Mouse (Mus musculus) intestine, postnatal 0 days (tissue): ENCODE data around the gene Nmu. TPM values are rescaled to one million over a fixed set of nuclear protein-coding genes. Genes with fewer than 3 reads are reported as not detected.

Experiments used
- ATAC-seq: fragments of 200-750 bp; cut with Nextera tagmentation; 2 replicates; pipeline ENCODE4 v1.8.0; 2017; ENCODE audit warnings: mild to moderate bottlenecking, moderate TSS enrichment, moderate library complexity
- H3K27ac ChIP-seq: fragments of 300-500 bp; sonication (generic); 2 replicates; pipeline ENCODE4 v1.5.1; 2014; ENCODE audit warnings: mild to moderate bottlenecking, low read depth, low read length, moderate library complexity
- H3K27me3 ChIP-seq: fragments of 300-500 bp; sonication (generic); replicated peaks from 2 replicates; pipeline ENCODE4 v1.6.1; 2014; ENCODE audit warnings: low read length, mixed read lengths; ENCODE audit not compliant: control insufficient read depth, insufficient read depth
- H3K36me3 ChIP-seq: fragments of 300-500 bp; sonication (generic); 2 replicates; pipeline ENCODE4 v1.6.1; 2014; ENCODE audit warnings: mild to moderate bottlenecking, moderate library complexity; ENCODE audit not compliant: control insufficient read depth, insufficient read depth
- H3K4me1 ChIP-seq: fragments of 300-500 bp; sonication (generic); replicated peaks from 2 replicates; pipeline ENCODE4 v1.6.1; 2014; ENCODE audit warnings: antibody characterized with exemption, low read length, mixed read lengths; ENCODE audit not compliant: control insufficient read depth, insufficient read depth
- H3K4me2 ChIP-seq: fragments of 300-500 bp; sonication (generic); replicated peaks from 2 replicates; pipeline ENCODE4 v1.6.1; 2014; ENCODE audit warnings: low read depth, mild to moderate bottlenecking, moderate library complexity
- H3K4me3 ChIP-seq: fragments of 300-500 bp; sonication (generic); 2 replicates; pipeline ENCODE4 v1.5.1; 2014; ENCODE audit warnings: low read depth, low read length
- H3K9ac ChIP-seq: fragments of 300-500 bp; sonication (generic); 2 replicates; pipeline ENCODE4 v1.6.1; 2014; ENCODE audit warnings: mild to moderate bottlenecking, low read depth, low read length
- H3K9me3 ChIP-seq: fragments of 300-500 bp; sonication (generic); 2 replicates; pipeline ENCODE4 v1.6.1; 2016; ENCODE audit warnings: mixed run types; ENCODE audit not compliant: control insufficient read depth
- CTCF ChIP-seq: sonication (generic); IDR thresholded peaks from 2 replicates; pipeline ENCODE4 v1.5.1; 2016; ENCODE audit warnings: low read depth, mild to moderate bottlenecking, control low read depth, antibody characterized with exemption, moderate library complexity
- WGBS: fragments of 180-500 bp; shearing (Covaris S2); extraction: QIAGEN DNeasy Blood & Tissue Kit; methylation state at CpG from one replicate; pipeline ENCODE4 v1.1.7; 2014; 5-methylcytosine and 5-hydroxymethylcytosine counted together
- polyA plus RNA-seq: library from polyadenylated mRNA; unstranded; fragments of >200 nt; fragmentation: Nextera tagmentation; extraction: Ambion mirVana; gene quantifications from 2 replicates; pipeline ENCODE4 v1.2.1, GENCODE M21; 2015

Gene Nmu
- polyA plus RNA-seq, 1 experiment from 2014 or later = 5.8 TPM

DNA sequence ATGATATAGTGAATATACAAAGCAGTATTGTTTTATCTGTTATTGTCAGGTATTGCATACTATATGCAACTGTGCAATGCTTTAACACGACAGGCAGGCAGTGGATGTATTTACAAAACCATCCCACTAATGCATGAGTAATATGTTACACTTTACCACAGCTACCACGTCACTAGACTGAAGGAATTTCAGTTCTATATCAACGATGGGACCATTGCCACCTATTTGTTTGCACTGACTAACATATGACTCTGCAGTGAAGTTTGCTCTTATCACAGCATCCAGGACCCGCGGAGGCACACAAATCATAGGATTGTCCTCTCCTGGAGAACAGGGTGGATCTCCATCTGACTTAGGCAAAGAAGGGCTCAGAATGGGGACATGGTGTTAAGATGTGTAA, 18.2 kb upstream of the Nmu start:
- Histone ChIP-seq H3K27me3 (no peaks in the 10 kb centered on the region), H3K9ac (no peak overlapping the region), H3K9me3 (no peaks in the 10 kb centered on the region), H3K27ac (no peak overlapping the region), H3K4me2 (no peak overlapping the region), H3K4me1 (no peaks in the 10 kb centered on the region), H3K4me3 (no peak overlapping the region), H3K36me3 (no peaks in the 10 kb centered on the region)
- ATAC-seq = no peak
- WGBS = 62% methylated on average over 5 of the region's 5 CpGs
- TF ChIP-seq CTCF = no peak

DNA sequence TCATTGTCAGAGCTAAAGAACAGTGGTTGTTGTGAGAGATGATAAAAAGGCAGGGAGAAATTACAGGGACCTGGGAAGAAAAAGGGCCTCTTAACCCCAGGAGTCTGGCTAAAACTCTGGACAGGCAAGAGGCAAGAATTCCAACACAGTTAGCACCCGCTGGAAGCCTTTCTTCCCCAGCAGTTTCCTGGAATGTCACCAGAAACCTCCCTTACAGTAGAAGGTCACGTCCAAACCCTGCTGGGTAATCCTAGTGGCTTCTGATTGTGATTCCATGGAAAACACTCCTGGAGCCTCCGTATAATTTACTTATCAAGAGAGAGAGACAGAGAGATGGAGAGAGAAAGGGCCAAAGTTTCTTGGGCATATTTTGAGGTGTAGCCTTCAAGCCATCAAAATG, 15.6 kb upstream of the Nmu start:
- Histone ChIP-seq H3K27me3 (no peaks in the 10 kb centered on the region), H3K27ac (no peak overlapping the region), H3K9me3 (no peaks in the 10 kb centered on the region), H3K9ac (no peak overlapping the region), H3K4me1 (no peaks in the 10 kb centered on the region), H3K4me2 (no peak overlapping the region), H3K36me3 (no peaks in the 10 kb centered on the region), H3K4me3 (no peak overlapping the region)
- no peak for ATAC-seq
- TF ChIP-seq CTCF = no peak
- 57% methylated on average over 3 of the region's 3 CpGs for WGBS

DNA sequence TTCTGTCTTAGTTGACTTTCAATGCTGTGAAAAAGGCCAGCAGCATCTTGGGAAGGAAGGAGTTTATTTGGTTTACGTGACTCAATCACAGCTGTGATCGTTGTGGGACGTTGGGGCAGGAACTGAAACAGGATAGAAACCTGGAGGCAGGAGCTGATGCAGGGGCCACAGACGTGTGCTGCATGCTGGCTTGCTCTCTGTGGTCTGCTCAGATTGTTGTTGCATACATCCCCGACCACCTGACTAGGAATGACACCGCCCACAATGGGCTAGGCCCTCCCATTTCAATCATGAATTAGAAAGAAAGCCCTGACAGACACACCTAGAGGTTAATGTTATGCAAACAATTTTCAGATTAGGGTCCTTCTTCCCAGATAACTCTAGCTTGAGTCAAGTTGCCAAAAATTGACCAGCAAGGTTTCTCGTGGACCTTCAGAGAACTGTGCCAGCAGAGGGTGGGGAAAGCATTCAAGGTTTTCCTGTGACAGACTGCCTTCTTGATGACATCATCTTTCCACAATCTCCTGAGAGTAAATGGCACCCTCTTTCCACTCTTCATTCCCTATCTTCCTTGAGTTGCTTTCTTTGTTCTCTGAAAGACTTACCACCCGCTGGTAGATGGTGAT, 5.7 kb upstream of the Nmu start:
- Histone ChIP-seq H3K27me3 (peaks cover 2% of the 10 kb centered on the region; the same call in 1 of the 2 replicates), H3K36me3 (no peaks in the 10 kb centered on the region), H3K4me1 (no peaks in the 10 kb centered on the region), H3K9ac (no peak overlapping the region), H3K4me2 (no peak overlapping the region), H3K27ac (no peak overlapping the region), H3K4me3 (no peak overlapping the region), H3K9me3 (no peaks in the 10 kb centered on the region)
- WGBS = 66% methylated on average over 8 of the region's 8 CpGs
- TF ChIP-seq CTCF = no peak
- no peak for ATAC-seq

DNA sequence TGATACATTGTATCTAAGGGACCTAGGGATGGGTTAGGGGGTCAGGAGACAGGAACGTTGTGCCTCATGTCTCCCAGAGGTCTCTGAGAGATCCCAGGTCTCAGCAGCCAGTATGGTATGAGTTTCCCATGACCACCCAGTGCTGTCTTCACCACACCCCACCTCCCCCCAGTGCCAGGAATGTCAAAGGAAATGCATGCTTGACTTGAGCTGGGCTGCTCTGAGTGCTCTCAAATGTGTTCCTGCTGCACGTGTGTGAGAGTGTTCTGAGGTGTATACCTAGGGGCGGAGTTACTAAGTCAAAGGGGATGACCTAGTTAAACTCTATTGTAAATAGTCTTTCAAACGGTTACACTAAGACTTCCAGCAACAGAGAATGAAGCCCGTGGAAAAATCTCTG, 1.8 kb upstream of the Nmu start:
- 33% methylated on average over 5 of the region's 5 CpGs for WGBS
- ATAC-seq = no peak
- H3K4me3 ChIP-seq = no peak overlapping the region

DNA sequence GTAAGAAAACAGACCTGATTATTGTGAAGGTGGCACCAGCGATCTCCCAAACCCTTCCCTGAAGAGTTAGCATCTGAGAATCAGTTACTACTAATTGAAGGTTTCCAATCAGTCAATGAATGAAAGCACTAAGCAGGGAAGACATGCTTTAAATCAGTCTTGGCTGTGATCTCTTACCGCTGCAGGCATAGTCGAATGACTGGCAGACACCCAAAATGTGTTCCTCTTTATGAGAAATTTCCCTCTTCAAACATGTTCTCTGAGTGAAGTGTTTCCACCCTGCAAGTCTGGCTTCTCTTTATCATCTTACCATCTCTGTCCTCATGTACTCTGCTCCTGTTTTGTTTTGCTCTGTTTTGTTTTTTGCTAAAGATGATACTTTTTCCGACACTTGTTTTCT, 2.8 kb downstream of the Nmu start:
- Histone ChIP-seq H3K4me1 (no peaks in the 10 kb centered on the region), H3K4me3 (no peak overlapping the region), H3K27me3 (peaks cover 15% of the 10 kb centered on the region), H3K36me3 (no peaks in the 10 kb centered on the region), H3K27ac (no peak overlapping the region), H3K4me2 (no peak overlapping the region), H3K9me3 (no peaks in the 10 kb centered on the region), H3K9ac (no peak overlapping the region)
- ATAC-seq = no peak
- WGBS = 73% methylated on average over 4 of the region's 4 CpGs
- no peak for TF ChIP-seq CTCF

More for the DNA sequence above, 1.8 kb upstream of the Nmu start:
- TF ChIP-seq CTCF = peak; percentile 25
- Histone ChIP-seq H3K27ac (no peak overlapping the region), H3K36me3 (no peaks in the 10 kb centered on the region), H3K27me3 (peaks cover 15% of the 10 kb centered on the region), H3K4me1 (no peaks in the 10 kb centered on the region), H3K4me2 (no peak overlapping the region), H3K9ac (no peak overlapping the region), H3K9me3 (no peaks in the 10 kb centered on the region)

DNA sequence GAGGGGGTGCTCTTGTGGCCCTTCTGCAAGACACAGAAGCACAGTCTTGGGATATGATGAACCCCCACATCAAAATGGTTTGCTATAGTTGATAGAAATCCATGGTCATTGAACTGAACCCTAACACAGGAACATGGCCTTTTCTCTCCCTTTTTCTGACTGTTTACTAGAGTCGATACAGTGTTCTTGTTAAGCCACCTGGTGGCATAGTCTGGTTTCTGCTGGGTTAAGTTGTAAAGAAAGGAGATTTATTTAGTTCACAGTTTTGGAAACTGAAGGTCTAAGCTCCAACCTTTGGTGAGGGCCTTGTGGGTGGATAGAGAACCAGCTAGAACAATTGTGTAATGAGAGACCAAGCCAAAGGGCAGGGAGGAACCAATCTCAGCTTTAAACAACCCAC, 3.5 kb downstream of the Nmu start:
- peaks cover 15% of the 10 kb centered on the region for H3K27me3 ChIP-seq
- no peak overlapping the region for H3K4me3 ChIP-seq
- H3K27ac ChIP-seq = no peak overlapping the region
- H3K9me3 ChIP-seq = no peaks in the 10 kb centered on the region
- H3K4me1 ChIP-seq = no peaks in the 10 kb centered on the region
- WGBS = 58% methylated on average over 1 of the region's 1 CpGs
- peak; percentile 52 for TF ChIP-seq CTCF
- no peaks in the 10 kb centered on the region for H3K36me3 ChIP-seq
- no peak overlapping the region for H3K9ac ChIP-seq
- no peak for ATAC-seq
- H3K4me2 ChIP-seq = no peak overlapping the region
